Mouse (Mus musculus) lung, adult 2 months (tissue): ENCODE measurements around the gene Arap1. TPM values are rescaled to one million over a fixed set of nuclear protein-coding genes. Genes with fewer than 3 reads are reported as not detected.

Experiments used
- DNase-seq: peaks from one replicate; pipeline ENCODE4 v3.0.0; 2022
- H3K4me1 ChIP-seq: fragments of 200-500 bp; 2 replicates; pipeline ENCODE4 v1.6.1; 2011; ENCODE audit warnings: low read length; ENCODE audit not compliant: control insufficient read depth, insufficient read depth
- H3K4me3 ChIP-seq: fragments of 200-500 bp; replicated peaks from 2 replicates; pipeline ENCODE3; 2011; ENCODE audit warnings: low read depth, mild to moderate bottlenecking, control low read depth, low read length; ENCODE audit errors: extremely low read depth
- CTCF ChIP-seq: fragments of 200-500 bp; IDR thresholded peaks from 2 replicates; pipeline ENCODE4 v1.5.1; 2011; ENCODE audit warnings: mild to moderate bottlenecking, low read length, control low read depth; ENCODE audit not compliant: insufficient read depth
- POLR2A ChIP-seq: fragments of 200-500 bp; IDR thresholded peaks from 2 replicates; pipeline ENCODE4 v1.6.1; 2011; ENCODE audit warnings: low read depth, mild to moderate bottlenecking, control low read depth, low read length, borderline replicate concordance; ENCODE audit errors: extremely low read depth
- WGBS: fragments of 180-500 bp; shearing (Covaris S2); methylation state at CpG from one replicate; pipeline ENCODE4 v1.1.7; 2018; 5-methylcytosine and 5-hydroxymethylcytosine counted together
- polyA plus RNA-seq: library from polyadenylated mRNA; depleted of rRNA; stranded (reverse); fragments of >200 nt; gene quantifications from 2 replicates; pipeline ENCODE4 v1.2.3, GENCODE M21; 2012; rRNA removed

Gene Arap1
- polyA plus RNA-seq, 1 experiment, result 188 TPM

DNA sequence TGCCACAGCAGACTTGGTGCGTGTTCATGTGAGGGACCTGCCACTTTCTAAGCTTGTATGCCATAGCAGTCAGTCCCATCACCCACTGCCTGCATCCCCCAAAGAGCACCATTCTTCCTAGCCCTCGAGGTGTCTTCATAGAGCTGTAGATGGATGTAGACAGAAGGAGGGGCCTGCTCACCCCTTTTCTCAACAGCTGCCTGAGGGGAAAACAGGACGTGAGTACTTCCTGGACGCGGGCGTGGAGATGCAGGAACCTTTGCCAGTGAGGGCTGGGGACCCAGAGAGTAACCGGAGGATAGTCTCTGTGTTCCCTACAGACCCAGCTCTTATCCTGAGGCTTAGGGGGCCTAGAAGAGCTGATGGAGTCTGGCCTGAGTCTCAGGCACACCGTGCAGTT, 109.9 kb downstream of the Arap1 start:
- Histone ChIP-seq H3K4me1 (0 out of 2 replicates have a peak, but pooled peaks cover 4% of the 10 kb centered on the region), H3K4me3 (no peak overlapping the region)
- TF ChIP-seq CTCF (no peak), POLR2A (no peak)
- 36% methylated on average over 8 of the region's 8 CpGs for WGBS
- no peak for DNase-seq

DNA sequence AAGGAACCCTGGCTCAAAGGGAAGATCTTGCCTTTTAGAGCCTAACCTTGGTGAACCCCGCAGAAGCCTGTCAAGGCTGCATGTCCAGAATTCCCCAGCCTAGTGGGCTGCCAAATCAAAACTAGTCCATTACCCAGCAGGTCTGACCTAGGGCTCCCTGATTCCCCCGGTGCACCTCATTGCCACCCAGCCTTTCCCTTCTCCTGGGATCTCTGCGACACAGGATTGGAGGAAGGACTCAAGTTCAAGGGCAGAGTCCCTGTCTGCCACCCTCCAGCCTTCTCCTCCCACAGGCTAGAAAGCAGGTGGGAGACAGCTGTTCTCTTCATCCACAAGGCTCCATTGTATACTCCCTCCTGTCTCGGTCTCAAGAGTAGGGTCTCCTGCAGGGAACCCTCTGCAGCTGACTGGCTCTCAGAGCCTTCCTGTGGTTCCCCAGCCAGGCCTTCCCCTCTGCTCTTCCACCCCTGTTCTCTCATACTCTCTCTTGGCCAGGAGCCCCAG, 110.5 kb downstream of the Arap1 start:
- DNase-seq, result no peak
- Histone ChIP-seq H3K4me3 (no peak overlapping the region), H3K4me1 (0 out of 2 replicates have a peak, but pooled peaks cover 4% of the 10 kb centered on the region)
- 77% methylated on average over 4 of the region's 4 CpGs for WGBS
- TF ChIP-seq POLR2A, result no peak
- TF ChIP-seq CTCF, result no peak

GRCm38 (mm10) chr7:101459305-101459813, 111.5 kb downstream of the Arap1 start:
- no peak for DNase-seq
- no peak for TF ChIP-seq CTCF
- no peak for TF ChIP-seq POLR2A
- Histone ChIP-seq H3K4me3 (no peak overlapping the region), H3K4me1 (0 out of 2 replicates have a peak, but pooled peaks cover 4% of the 10 kb centered on the region)
- 68% methylated on average over 9 of the region's 9 CpGs for WGBS

DNA sequence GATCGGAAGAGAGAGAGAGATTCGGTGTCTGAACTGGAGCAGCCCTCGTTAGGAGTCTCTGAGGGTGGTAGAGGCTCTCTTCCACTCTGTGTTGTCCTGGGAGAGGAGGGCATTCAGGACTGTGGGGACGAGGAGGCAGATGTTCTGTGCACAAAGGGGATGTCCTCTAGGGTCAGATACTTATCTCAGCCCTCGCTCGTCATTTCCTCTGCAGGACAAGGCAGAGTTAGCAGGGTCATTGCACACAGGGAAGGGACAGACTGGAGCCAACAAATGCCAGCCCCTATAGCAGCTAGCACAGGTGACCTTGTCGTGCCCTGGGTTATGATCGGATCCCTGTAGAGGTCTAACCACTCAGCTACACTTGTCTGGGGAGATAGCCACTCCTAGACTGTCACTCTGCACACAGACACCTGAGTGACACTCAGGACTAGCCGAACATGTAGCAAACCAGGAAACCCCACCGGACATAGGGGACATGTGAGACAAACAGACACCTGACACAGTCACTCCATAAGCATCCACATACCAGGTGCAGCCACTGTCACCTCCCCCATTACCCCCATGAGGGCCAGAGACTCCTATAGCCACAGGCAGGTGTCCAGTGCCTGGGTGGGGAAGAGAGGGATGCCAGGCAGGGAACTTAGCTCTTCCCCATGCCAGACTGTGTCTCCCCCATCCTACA, 112.2 kb downstream of the Arap1 start:
- TF ChIP-seq CTCF, result no peak
- no peak for TF ChIP-seq POLR2A
- H3K4me3 ChIP-seq, result no peak overlapping the region
- no peak for DNase-seq
- H3K4me1 ChIP-seq, result peaks cover 5% of the 10 kb centered on the region; the same call in 1 of the 2 replicates
- 50% methylated on average over 10 of the region's 10 CpGs for WGBS

- H3K4me1 ChIP-seq, result peaks cover 10% of the 10 kb centered on the region; the same call in 1 of the 2 replicates
Measured at GRCm38 (mm10) chr7:101460608-101460957, 112.7 kb downstream of the Arap1 start.

DNA sequence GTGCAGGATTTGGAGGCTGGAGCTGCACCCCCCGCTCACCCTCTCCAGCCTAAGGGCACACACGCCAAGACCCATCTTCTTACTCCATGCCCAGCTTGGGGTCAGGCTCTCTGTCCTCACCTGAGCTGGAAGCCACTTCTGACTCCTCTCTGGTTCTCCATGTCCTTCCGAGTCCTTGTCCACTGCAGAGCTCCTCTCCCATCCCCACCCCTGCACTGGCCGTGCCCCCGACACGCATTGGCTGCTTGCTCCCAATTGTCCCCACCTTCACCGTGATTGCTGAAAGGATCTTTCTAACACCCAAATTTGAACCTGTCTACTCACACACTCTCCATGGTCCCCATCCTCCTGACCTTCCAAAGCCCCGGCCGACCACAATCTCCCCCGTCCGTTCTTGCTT, 113.7 kb downstream of the Arap1 start:
- WGBS, result 83% methylated on average over 11 of the region's 11 CpGs
- DNase-seq, result no peak
- Histone ChIP-seq H3K4me1 (peaks cover 13% of the 10 kb centered on the region), H3K4me3 (no peak overlapping the region)
- no peak for TF ChIP-seq CTCF
- TF ChIP-seq POLR2A, result no peak

More at GRCm38 (mm10) chr7:101460608-101460957, 112.7 kb downstream of the Arap1 start:
- WGBS, result 58% methylated on average over 10 of the region's 10 CpGs
- H3K4me3 ChIP-seq, result no peak overlapping the region
- no peak for TF ChIP-seq POLR2A
- no peak for TF ChIP-seq CTCF
- no peak for DNase-seq

Other genes with a start within 250 kb of the Arap1 start
- 23.3 and 28.5 TPM in 2 replicates for gene Atg16l2, start 45.8 kb upstream of the Arap1 start, polyA plus RNA-seq
- gene Stard10, start 31.0 kb upstream of the Arap1 start, polyA plus RNA-seq, result 104 and 107 TPM in 2 replicates
- gene Gm45837, start 62.8 kb downstream of the Arap1 start, polyA plus RNA-seq, result 0.68 and 1.7 TPM in 2 replicates
- gene Pde2a, start 73.6 kb downstream of the Arap1 start, polyA plus RNA-seq, result 8.7 and 9.3 TPM in 2 replicates
- gene Art2b, start 237.5 kb downstream of the Arap1 start, polyA plus RNA-seq, result 0.42 and 1.0 TPM in 2 replicates